Mouse (Mus musculus) thymus, adult 2 months (tissue): ENCODE measurements around the gene Ankrd11. TPM values are rescaled to one million over a fixed set of nuclear protein-coding genes. Genes with fewer than 3 reads are reported as not detected.

Experiments used
- DNase-seq: peaks from one replicate; pipeline ENCODE4 v3.0.0; 2021
- H3K27ac ChIP-seq: fragments of 200-500 bp; 2 replicates; pipeline ENCODE4 v1.5.1; 2012; ENCODE audit warnings: low read length, control low read depth; ENCODE audit not compliant: control insufficient read depth, insufficient read depth
- H3K27me3 ChIP-seq: fragments of 200-500 bp; 2 replicates; pipeline ENCODE4 v1.6.1; 2012; ENCODE audit warnings: mild to moderate bottlenecking, low read length, moderate library complexity, mixed read lengths; ENCODE audit not compliant: control insufficient read depth, insufficient read depth
- H3K36me3 ChIP-seq: fragments of 200-500 bp; 2 replicates; pipeline ENCODE4 v1.6.1; 2012; ENCODE audit warnings: mild to moderate bottlenecking, low read length, moderate library complexity; ENCODE audit not compliant: control insufficient read depth, insufficient read depth
- H3K4me1 ChIP-seq: fragments of 200-500 bp; replicated peaks from 2 replicates; pipeline ENCODE4 v1.6.1; 2012; ENCODE audit warnings: low read length; ENCODE audit not compliant: control insufficient read depth, insufficient read depth
- H3K4me3 ChIP-seq: fragments of 200-500 bp; 2 replicates; pipeline ENCODE4 v1.5.1; 2012; ENCODE audit warnings: mild to moderate bottlenecking, low read length, control low read depth, moderate library complexity; ENCODE audit not compliant: control insufficient read depth, insufficient read depth
- CTCF ChIP-seq: fragments of 200-500 bp; IDR thresholded peaks from 2 replicates; pipeline ENCODE4 v1.5.1; 2012; ENCODE audit warnings: mild to moderate bottlenecking, control low read depth, low read length, moderate library complexity, borderline replicate concordance; ENCODE audit not compliant: control insufficient read depth, poor library complexity, insufficient read depth; ENCODE audit errors: extremely low read depth
- POLR2A ChIP-seq: fragments of 200-500 bp; IDR thresholded peaks from 2 replicates; pipeline ENCODE4 v1.6.1; 2012; ENCODE audit warnings: mild to moderate bottlenecking, low read length, control low read depth, moderate library complexity; ENCODE audit not compliant: control insufficient read depth, poor library complexity, insufficient read depth; ENCODE audit errors: extremely low read depth
- WGBS: fragments of 180-500 bp; shearing (Covaris S2); methylation state at CpG from one replicate; pipeline ENCODE4 v1.1.7; 2018; 5-methylcytosine and 5-hydroxymethylcytosine counted together
- polyA plus RNA-seq: library from polyadenylated mRNA; depleted of rRNA; stranded (reverse); fragments of >200 nt; gene quantifications from 2 replicates; pipeline ENCODE4 v1.2.3, GENCODE M21; 2012

The Ankrd11 gene
- polyA plus RNA-seq, 1 experiment, result 118 TPM

DNA sequence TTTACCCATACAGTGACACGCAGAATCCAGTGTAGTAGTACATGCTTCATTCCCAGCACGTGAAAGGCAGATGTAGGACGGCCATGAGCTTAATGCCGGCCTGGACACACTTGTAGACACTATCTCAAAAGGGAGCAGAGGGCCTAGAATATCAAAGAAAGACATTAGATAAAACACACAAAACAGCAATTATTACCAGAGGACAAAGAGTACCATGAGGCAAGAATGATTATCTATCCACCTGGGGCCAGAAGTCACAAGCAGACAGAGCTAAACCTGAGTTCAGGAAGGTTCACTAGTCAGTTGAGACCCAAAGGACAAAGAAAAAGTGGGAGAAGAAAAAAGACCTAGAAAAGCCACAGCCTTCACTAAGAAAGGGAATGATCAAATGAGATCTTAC lies 24.9 kb downstream of the Ankrd11 start:
- peaks cover 33% of the 10 kb centered on the region for H3K4me1 ChIP-seq
- DNase-seq, result no peak
- TF ChIP-seq POLR2A (no peak), CTCF (no peak)
- H3K27ac ChIP-seq, result no peak overlapping the region
- no peaks in the 10 kb centered on the region for H3K27me3 ChIP-seq
- no peaks in the 10 kb centered on the region for H3K36me3 ChIP-seq
- H3K4me3 ChIP-seq, result no peak overlapping the region
- WGBS, result 94% methylated on average over 4 of the region's 4 CpGs

DNA sequence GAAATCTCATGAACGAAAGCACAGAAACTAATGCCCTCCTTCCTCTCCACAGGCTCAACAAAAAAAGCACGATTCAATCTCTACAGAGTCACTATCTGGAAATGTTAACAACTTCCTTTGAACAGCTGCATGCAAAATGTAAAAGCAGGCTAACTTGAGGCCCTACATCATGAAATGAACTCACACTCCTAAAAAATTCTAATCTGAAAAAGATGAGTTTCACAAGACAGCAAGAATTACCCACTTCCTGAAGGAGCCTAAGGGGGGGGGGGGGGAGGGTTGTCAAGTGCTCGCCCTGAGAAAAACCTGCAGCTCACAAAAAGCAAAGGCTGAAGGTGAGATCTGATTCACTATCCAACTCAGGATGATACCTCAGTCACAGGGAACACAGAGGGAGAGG lies 27.0 kb downstream of the Ankrd11 start:
- no peak for DNase-seq

DNA sequence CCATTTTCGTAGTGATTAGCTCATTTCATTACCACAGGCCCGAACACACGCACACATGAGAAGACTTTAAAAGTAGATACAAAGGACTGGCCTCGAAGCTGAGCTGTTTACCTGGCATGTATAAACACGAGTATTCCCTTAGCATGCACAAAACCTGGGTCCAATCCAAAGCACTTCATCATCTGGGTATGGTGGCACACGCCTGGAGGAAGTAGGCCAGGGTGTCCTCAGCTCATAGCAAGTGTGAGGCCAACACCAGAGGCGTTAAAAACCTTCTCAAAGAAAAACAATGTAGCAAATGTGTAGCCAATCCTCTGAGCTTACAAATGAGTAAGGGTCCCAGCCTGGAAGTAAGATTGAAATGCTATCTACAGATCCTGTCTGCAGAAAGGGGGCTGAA lies 27.6 kb downstream of the Ankrd11 start:
- no peaks in the 10 kb centered on the region for H3K36me3 ChIP-seq
- WGBS, result 70% methylated on average over 7 of the region's 7 CpGs
- TF ChIP-seq POLR2A, result no peak
- TF ChIP-seq CTCF, result no peak
- H3K27me3 ChIP-seq, result no peaks in the 10 kb centered on the region
- peak overlapping the region; percentile 68 for H3K27ac ChIP-seq
- peaks cover 29% of the 10 kb centered on the region for H3K4me1 ChIP-seq
- no peak overlapping the region for H3K4me3 ChIP-seq
- DNase-seq, result no peak

More for the DNA sequence above, 27.0 kb downstream of the Ankrd11 start:
- no peak for TF ChIP-seq CTCF
- TF ChIP-seq POLR2A, result no peak
- Histone ChIP-seq H3K36me3 (no peaks in the 10 kb centered on the region), H3K4me3 (no peak overlapping the region), H3K27ac (no peak overlapping the region; the same call in 1 of the 2 replicates), H3K27me3 (no peaks in the 10 kb centered on the region), H3K4me1 (peaks cover 29% of the 10 kb centered on the region)
- 11% methylated on average over 3 of the region's 3 CpGs for WGBS

DNA sequence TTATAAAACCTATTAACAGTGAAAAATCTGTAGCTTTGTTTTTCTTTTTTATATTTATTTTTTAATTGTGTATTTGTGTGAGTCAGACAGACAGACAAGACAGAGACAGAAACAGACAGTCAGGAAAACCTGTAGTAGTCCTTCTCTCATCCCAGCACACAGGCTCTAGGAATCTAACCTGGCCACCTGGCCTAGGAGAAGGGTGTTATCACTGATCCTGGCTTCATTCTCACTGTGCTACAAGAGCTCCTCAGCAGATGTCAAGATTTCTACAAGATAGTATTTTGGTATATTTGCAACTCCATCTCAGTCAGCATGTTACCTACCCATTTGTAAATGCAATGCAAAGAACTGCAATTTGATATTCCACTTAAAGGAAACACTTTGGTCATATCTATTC lies 30.8 kb downstream of the Ankrd11 start:
- no peak for DNase-seq
- no peaks in the 10 kb centered on the region for H3K36me3 ChIP-seq
- H3K27ac ChIP-seq, result no peak overlapping the region
- no peak overlapping the region for H3K4me3 ChIP-seq
- TF ChIP-seq CTCF, result no peak
- TF ChIP-seq POLR2A, result no peak
- H3K27me3 ChIP-seq, result no peaks in the 10 kb centered on the region
- peaks cover 18% of the 10 kb centered on the region for H3K4me1 ChIP-seq

DNA sequence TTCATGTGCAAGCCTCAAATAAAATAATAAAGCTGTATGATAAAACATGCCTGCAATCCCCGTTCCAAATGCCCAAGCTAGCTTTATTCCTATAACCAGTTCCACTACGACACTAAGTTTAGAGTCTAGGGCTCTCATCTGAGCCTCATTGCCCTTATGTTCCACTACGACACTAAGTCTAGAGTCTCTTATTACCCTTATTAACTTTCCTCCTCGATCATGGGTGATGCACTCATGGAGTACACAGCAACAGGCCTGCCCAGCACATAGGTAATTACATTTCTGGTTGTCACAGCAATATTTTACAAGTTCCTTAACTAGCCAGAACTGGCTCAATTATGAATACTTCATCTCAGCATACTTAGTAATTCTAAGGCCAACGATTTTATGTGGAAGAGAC lies 36.3 kb downstream of the Ankrd11 start:
- Histone ChIP-seq H3K4me1 (peaks cover 29% of the 10 kb centered on the region), H3K27ac (no peak overlapping the region), H3K4me3 (no peak overlapping the region), H3K36me3 (no peaks in the 10 kb centered on the region), H3K27me3 (no peaks in the 10 kb centered on the region)
- TF ChIP-seq CTCF (no peak), POLR2A (no peak)
- 82% methylated on average over 5 of the region's 5 CpGs for WGBS
- no peak for DNase-seq

DNA sequence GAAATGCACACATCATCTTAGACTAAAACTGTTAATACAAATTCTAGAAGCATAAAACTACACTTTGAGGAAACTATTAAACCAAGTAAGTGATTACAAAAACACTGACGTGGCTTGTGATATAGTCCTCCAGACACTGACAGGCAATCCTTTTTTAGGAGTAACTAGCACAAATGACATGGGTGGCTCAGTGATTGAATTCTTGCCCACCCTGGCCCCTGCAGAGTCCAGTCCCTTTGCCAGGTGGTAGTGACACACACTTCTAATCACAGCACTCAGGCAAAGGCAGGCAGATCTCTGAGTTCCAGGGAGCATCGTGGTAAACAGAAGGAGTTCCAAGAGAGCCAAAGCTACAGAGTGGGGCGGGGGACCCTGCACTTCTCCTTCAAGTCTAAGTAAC lies 36.7 kb downstream of the Ankrd11 start:
- no peak for DNase-seq
- Histone ChIP-seq H3K4me1 (peaks cover 33% of the 10 kb centered on the region), H3K27ac (no peak overlapping the region), H3K27me3 (no peaks in the 10 kb centered on the region), H3K36me3 (no peaks in the 10 kb centered on the region), H3K4me3 (no peak overlapping the region)
- WGBS, result 72% methylated on average over 3 of the region's 3 CpGs
- TF ChIP-seq POLR2A (no peak), CTCF (no peak)
